Mouse (Mus musculus): Measurements from ENCODE around the gene Fbxl17. TPM values are rescaled to one million over a fixed set of nuclear protein-coding genes. Genes with fewer than 3 reads are reported as not detected.

The Fbxl17 gene
- polyA plus RNA-seq, 1 experiment from 2014 or later: 3.1 TPM

DNA sequence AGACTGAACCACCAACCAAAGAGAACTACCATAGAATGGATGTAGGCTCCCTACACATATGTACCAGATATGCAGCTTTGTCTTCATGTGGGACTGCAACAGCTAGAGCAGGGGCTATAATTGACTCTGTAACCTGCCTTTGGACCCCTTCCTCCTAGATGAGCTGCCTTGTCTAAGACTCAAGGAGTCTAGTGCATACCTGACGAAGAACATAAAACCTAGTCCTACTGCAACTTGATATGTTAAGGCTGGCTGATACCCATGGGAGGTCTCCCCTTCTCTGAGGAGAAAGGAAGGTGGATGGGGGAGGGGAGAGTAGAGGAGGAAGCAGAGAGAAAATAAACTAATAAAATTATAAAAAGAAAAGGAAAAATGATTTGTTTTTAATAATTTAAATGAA, 273.9 kb downstream of the Fbxl17 start:
- H3K4me3 ChIP-seq: no peak overlapping the region
- ATAC-seq: no peak
- no peaks in the 10 kb centered on the region for H3K36me3 ChIP-seq
- 79% methylated on average over 1 of the region's 1 CpGs for WGBS (ENCODE audit: insufficient replicate concordance)
- no peak overlapping the region for H3K4me2 ChIP-seq
- no peaks in the 10 kb centered on the region for H3K9me3 ChIP-seq (replicated peaks)
- H3K9ac ChIP-seq: no peak overlapping the region
- no peaks in the 10 kb centered on the region for H3K27me3 ChIP-seq (replicated peaks)
- H3K27ac ChIP-seq: no peak overlapping the region
- H3K4me1 ChIP-seq: peaks cover 6% of the 10 kb centered on the region

DNA sequence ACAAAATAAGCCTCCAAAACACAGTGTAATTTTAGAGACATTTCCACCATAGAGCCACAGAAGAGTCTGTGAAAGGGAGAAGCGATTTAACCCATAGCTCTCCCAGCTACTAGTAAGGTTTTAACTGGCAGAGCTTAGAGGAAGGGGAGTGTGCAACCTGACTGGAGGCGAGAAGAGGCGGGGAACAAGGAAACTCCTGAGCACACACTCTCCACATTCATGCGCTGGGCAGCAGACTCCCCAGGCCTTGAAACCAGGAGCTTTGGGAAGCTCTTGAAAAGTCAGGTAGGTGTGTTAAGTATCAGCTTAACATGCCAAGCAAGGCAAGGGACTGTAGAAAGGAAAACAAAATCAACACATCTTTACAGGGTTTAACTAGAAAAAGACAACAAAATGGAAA, 276.1 kb downstream of the Fbxl17 start:
- H3K4me3 ChIP-seq: no peak overlapping the region
- no peak overlapping the region for H3K27ac ChIP-seq
- WGBS (ENCODE audit: insufficient replicate concordance): 67% methylated on average over 4 of the region's 4 CpGs
- H3K9me3 ChIP-seq (replicated peaks): no peaks in the 10 kb centered on the region
- H3K4me1 ChIP-seq: peaks cover 6% of the 10 kb centered on the region
- ATAC-seq: no peak
- H3K4me2 ChIP-seq: no peak overlapping the region
- no peaks in the 10 kb centered on the region for H3K27me3 ChIP-seq (replicated peaks)
- H3K36me3 ChIP-seq: no peaks in the 10 kb centered on the region
- H3K9ac ChIP-seq: no peak overlapping the region

DNA sequence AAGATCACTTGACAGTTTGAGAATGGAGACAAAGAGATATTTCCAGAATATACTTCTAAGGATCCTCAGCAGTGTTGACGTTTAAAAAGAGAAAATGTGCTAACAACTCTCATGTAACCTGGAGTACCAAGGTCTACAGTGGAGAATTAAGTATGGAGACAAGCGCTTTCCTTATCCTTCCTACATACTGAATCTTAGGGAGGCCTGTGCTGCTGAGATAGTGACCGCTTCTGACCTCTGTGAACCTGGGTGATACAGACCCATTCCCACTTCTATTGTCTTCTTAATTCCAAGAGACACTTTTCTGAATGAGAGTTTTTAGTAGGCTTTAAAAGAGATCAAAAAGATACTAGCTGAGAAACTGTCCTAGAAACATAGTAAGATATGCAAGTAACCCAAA, 278.2 kb downstream of the Fbxl17 start:
- no peak overlapping the region for H3K27ac ChIP-seq
- peaks cover 14% of the 10 kb centered on the region for H3K4me1 ChIP-seq
- ATAC-seq: peak; percentile 71
- no peaks in the 10 kb centered on the region for H3K9me3 ChIP-seq (replicated peaks)
- H3K9ac ChIP-seq: no peak overlapping the region
- H3K4me2 ChIP-seq: no peak overlapping the region
- H3K4me3 ChIP-seq: no peak overlapping the region
- H3K27me3 ChIP-seq (replicated peaks): no peaks in the 10 kb centered on the region
- WGBS (ENCODE audit: insufficient replicate concordance): 72% methylated on average over 3 of the region's 3 CpGs
- no peaks in the 10 kb centered on the region for H3K36me3 ChIP-seq

DNA sequence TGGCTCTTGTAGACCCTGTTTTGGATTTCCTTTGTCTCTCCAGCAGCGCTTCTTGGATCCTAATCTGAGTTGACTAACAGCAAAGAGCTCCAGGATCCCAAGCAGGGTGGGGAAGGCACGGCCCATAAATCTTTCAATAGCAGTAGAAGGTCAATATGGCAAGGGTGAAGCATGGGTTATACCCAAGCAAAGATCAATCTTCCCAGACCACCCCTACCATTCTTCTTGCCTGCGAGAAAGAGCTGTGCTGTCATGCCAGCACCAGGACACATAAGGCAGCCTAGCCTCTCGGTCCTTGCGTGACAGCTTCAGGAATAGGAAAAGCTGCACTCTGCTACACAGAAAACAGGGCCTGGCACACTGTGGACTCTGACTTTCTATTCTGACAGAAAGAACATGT, 279.0 kb downstream of the Fbxl17 start:
- H3K36me3 ChIP-seq: no peaks in the 10 kb centered on the region
- no peak for ATAC-seq
- no peak overlapping the region for H3K4me3 ChIP-seq
- no peak overlapping the region for H3K9ac ChIP-seq
- no peak overlapping the region for H3K4me2 ChIP-seq
- WGBS (ENCODE audit: insufficient replicate concordance): 78% methylated on average over 5 of the region's 5 CpGs
- no peaks in the 10 kb centered on the region for H3K27me3 ChIP-seq (replicated peaks)
- H3K27ac ChIP-seq: no peak overlapping the region
- no peaks in the 10 kb centered on the region for H3K9me3 ChIP-seq (replicated peaks)
- H3K4me1 ChIP-seq: peaks cover 14% of the 10 kb centered on the region

DNA sequence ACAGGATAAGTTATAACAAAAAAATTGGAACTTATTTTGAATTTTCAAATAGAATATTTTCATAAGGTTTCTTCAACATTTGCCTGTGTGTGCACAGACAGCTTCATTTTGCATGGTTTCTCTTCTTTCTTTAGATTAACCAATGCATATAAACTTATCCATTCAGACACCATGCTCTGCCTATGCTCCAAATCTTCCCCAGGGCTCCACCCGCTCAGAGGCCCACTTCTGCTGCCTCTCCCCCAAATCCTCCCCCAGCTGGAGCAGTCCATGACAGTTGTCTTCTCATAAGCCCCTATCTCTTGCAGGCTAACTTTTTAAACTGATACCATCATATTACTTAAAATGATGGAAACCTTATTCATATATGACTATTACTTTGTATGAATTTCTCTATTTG, 282.8 kb downstream of the Fbxl17 start:
- 63% methylated on average over 1 of the region's 1 CpGs for WGBS (ENCODE audit: insufficient replicate concordance)
- Histone ChIP-seq H3K9me3 (replicated peaks) (no peaks in the 10 kb centered on the region), H3K27me3 (replicated peaks) (no peaks in the 10 kb centered on the region), H3K27ac (no peak overlapping the region), H3K4me1 (peaks cover 12% of the 10 kb centered on the region), H3K36me3 (no peaks in the 10 kb centered on the region), H3K4me2 (no peak overlapping the region), H3K4me3 (no peak overlapping the region), H3K9ac (no peak overlapping the region)
- peak; percentile 77 for ATAC-seq

DNA sequence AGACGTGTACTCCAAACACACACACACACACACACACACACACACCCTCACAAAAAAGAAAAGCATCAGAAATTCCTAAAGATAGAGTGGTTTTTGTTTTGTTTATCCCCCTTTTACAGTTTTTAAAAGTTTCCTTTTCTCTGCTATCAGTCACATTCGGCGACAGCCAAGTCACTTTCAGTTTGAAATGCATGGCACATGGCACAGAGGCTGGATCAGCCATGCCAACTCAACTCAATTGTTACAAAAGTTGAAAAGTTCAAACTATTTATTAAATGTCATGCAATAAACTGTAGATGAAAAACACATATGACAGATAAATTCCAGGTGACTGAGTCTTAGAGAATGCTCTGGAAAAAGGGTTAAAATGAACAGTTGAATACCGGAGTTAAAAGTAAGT, 287.8 kb downstream of the Fbxl17 start:
- 82% methylated on average over 4 of the region's 4 CpGs for WGBS (ENCODE audit: insufficient replicate concordance)
- Histone ChIP-seq H3K36me3 (peaks cover 3% of the 10 kb centered on the region; the same call in 1 of the 2 replicates), H3K9me3 (replicated peaks) (no peaks in the 10 kb centered on the region), H3K27me3 (replicated peaks) (no peaks in the 10 kb centered on the region), H3K4me2 (no peak overlapping the region), H3K9ac (no peak overlapping the region), H3K4me3 (no peak overlapping the region), H3K4me1 (peaks cover 1% of the 10 kb centered on the region), H3K27ac (no peak overlapping the region)
- ATAC-seq: no peak

DNA sequence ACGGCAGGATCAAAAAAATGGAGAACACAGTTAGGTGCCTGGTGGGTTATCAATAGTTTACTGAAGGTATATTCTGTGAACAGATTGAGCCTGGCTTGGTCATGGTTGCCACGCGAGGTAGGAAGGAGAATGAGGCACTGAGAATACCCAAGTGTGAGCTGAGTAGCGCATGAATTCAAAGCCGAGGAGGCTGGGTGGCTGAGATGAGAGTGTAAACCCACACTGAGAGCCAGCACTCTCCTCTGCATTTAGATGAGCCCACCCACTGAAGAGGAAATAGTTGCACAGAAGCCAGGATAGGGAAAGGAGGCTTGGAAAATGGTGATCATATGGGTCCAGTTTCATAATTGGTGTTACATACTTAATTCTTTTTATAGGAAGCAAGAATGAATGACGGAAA, 290.7 kb downstream of the Fbxl17 start:
- 83% methylated on average over 6 of the region's 6 CpGs for WGBS (ENCODE audit: insufficient replicate concordance)
- peaks cover 17% of the 10 kb centered on the region for H3K4me1 ChIP-seq
- no peaks in the 10 kb centered on the region for H3K27me3 ChIP-seq (replicated peaks)
- no peak overlapping the region for H3K9ac ChIP-seq
- H3K9me3 ChIP-seq (replicated peaks): no peaks in the 10 kb centered on the region
- H3K27ac ChIP-seq: no peak overlapping the region
- H3K4me2 ChIP-seq: no peak overlapping the region
- no peak for ATAC-seq
- H3K4me3 ChIP-seq: no peak overlapping the region
- peaks cover 3% of the 10 kb centered on the region; the same call in 1 of the 2 replicates for H3K36me3 ChIP-seq

DNA sequence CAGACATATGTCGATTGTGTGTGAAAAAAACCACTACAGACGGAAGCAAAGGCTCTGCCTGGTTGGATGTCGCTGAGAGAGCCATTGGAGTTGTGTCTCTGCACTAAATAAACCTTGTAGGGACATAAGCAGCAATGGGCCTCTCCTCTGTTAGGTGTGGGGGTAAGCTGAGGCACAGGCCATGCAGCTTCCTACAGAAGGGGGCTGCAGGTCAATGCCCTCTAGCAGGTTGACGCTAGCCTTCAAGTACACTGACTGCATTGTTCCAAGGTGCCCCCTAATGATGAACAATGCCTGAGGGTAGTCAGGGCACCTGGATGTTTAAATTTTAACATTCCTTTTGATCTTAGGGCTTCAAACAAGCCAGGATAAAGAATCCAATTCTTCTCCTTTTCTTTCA, 291.5 kb downstream of the Fbxl17 start:
- Histone ChIP-seq H3K36me3 (peaks cover 3% of the 10 kb centered on the region; the same call in 1 of the 2 replicates), H3K9ac (no peak overlapping the region), H3K9me3 (replicated peaks) (no peaks in the 10 kb centered on the region), H3K27me3 (replicated peaks) (no peaks in the 10 kb centered on the region), H3K4me1 (peaks cover 23% of the 10 kb centered on the region), H3K4me3 (no peak overlapping the region), H3K27ac (no peak overlapping the region), H3K4me2 (no peak overlapping the region)
- ATAC-seq: no peak
- WGBS (ENCODE audit: insufficient replicate concordance): 82% methylated on average over 4 of the region's 4 CpGs

DNA sequence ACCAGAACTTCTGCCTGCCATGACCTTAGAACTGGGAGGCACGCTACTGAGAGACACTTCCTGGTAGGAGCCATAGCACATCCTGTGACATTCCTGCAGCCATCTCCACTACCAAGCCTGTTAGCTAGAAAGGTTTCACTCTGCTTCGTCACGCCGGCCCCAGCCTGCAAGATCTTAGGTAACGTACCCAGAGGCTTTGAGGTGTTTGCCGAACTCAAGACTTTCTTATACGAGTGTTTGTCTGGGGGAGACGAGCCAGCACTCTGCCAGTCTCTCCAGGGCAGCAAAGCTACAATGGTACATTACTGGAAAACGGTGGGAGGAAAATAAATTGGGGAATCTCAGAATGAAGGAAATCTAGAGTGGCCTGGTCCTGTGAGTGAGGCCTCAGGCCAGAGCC, 292.1 kb downstream of the Fbxl17 start:
- Histone ChIP-seq H3K4me2 (no peak overlapping the region), H3K9me3 (replicated peaks) (no peaks in the 10 kb centered on the region), H3K4me3 (no peak overlapping the region), H3K27ac (no peak overlapping the region), H3K9ac (no peak overlapping the region), H3K4me1 (peaks cover 23% of the 10 kb centered on the region), H3K36me3 (peaks cover 3% of the 10 kb centered on the region; the same call in 1 of the 2 replicates), H3K27me3 (replicated peaks) (no peaks in the 10 kb centered on the region)
- ATAC-seq: no peak
- WGBS (ENCODE audit: insufficient replicate concordance): 78% methylated on average over 9 of the region's 9 CpGs

DNA sequence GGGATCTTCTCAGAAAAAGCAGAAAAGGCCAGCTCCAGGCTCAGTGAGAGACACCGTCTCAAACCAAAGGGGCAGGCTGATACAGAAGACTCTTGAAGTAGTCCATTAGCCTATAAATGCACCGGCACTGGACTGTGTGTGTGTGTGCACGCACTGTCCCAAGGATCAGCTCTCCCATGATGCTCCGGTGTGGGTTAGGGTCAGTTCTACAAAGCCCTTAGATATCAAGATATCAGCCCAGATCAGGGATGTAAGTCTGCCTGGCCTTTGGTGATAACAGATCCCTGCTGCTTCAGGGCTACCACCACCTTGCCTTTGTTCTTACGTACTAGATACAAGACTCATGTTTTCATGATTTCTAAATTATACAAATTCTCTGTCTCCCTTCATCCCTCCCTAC, 294.5 kb downstream of the Fbxl17 start:
- peaks cover 23% of the 10 kb centered on the region for H3K4me1 ChIP-seq
- 49% methylated on average over 5 of the region's 5 CpGs for WGBS (ENCODE audit: insufficient replicate concordance)
- peak; percentile 69 for ATAC-seq
- H3K27me3 ChIP-seq (replicated peaks): no peaks in the 10 kb centered on the region
- H3K36me3 ChIP-seq: peaks cover 3% of the 10 kb centered on the region; the same call in 1 of the 2 replicates
- no peak overlapping the region for H3K9ac ChIP-seq
- no peak overlapping the region for H3K4me2 ChIP-seq
- peak overlapping the region; percentile 43; the same call in 1 of the 2 replicates for H3K27ac ChIP-seq
- no peaks in the 10 kb centered on the region for H3K9me3 ChIP-seq (replicated peaks)
- H3K4me3 ChIP-seq: no peak overlapping the region

DNA sequence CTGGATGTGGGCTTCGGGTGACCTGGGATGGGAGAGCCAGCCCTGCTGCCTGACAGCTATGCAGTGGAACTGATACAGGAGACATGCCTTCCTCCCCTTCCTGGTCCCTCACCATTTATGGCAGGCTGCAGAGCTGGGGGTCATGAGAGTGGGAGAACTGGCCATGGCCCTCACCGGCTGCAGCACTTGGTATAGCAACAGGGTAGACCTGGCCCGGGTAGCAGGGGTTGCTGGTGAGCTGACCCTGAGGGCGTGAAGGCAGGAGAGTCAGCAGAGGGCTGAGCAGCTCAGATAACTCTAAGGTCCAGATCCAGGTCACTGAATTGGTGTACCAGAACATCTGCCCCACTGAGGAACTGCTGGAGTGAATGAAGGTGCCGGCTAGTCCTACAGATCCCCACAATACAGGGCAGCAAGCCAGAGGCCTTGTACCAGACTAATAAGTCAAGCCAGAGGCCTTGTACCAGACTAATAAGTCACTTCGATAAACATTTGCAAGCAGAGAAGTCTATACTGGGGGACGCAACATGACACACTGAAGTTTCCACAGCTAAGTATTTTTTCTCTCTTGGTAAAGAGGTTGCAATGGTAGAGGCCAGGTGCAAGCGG, 296.1 kb downstream of the Fbxl17 start:
- H3K36me3 ChIP-seq: no peaks in the 10 kb centered on the region

DNA sequence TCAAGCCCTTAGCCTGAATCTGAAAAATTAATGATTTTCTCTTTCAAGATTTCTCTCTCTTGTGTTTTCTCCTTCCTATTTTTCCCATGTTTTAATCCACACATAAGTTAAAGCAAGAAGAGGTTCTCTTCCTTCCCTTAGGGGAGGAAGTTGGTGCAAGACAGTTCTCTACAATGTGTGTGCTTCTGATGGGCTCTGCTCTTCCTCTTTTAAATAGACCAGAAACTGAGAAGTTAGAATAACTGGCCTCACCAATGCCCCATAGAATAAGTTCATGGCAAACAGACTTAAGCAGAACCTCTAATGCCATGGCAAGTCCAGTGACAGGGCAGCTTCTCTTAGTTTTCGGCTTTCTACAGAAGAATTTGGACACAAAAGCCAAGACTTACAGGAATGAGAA, 301.1 kb downstream of the Fbxl17 start:
- H3K27me3 ChIP-seq (replicated peaks): no peaks in the 10 kb centered on the region
- no peaks in the 10 kb centered on the region for H3K9me3 ChIP-seq (replicated peaks)
- no peak overlapping the region for H3K27ac ChIP-seq
- WGBS (ENCODE audit: insufficient replicate concordance): 73% methylated on average over 1 of the region's 1 CpGs
- H3K9ac ChIP-seq: no peak overlapping the region
- no peaks in the 10 kb centered on the region for H3K36me3 ChIP-seq
- no peak for ATAC-seq
- H3K4me1 ChIP-seq: peaks cover 10% of the 10 kb centered on the region
- no peak overlapping the region for H3K4me3 ChIP-seq
- H3K4me2 ChIP-seq: no peak overlapping the region

More for the DNA sequence above, 296.1 kb downstream of the Fbxl17 start:
- Histone ChIP-seq H3K27ac (no peak overlapping the region), H3K9me3 (replicated peaks) (no peaks in the 10 kb centered on the region), H3K4me1 (peaks cover 23% of the 10 kb centered on the region), H3K4me3 (no peak overlapping the region), H3K9ac (no peak overlapping the region), H3K27me3 (replicated peaks) (no peaks in the 10 kb centered on the region), H3K4me2 (no peak overlapping the region)
- WGBS (ENCODE audit: insufficient replicate concordance): 75% methylated on average over 8 of the region's 8 CpGs
- ATAC-seq: no peak

DNA sequence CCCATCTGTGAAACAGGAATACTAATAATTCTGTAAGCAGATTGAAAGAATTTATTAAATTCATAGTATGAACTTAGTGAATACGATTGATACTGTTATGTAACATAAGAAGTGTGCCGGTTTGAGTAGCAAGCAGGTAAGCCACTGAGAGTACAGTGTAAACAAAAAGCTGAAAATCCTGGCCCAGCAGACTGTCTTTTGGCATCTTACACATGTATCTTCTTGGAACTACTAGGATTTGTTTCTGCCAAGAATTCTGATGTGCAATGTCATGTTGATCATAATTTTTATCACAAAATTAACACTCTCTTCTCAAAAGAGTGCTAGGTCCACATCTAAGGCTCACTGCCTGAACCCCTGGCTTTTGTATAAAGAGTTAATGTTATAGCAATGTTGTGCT, 304.3 kb downstream of the Fbxl17 start:
- no peak overlapping the region for H3K9ac ChIP-seq
- ATAC-seq: no peak
- WGBS (ENCODE audit: insufficient replicate concordance): 90% methylated on average over 2 of the region's 2 CpGs
- H3K36me3 ChIP-seq: no peaks in the 10 kb centered on the region
- no peak overlapping the region for H3K27ac ChIP-seq
- no peak overlapping the region for H3K4me2 ChIP-seq
- H3K4me1 ChIP-seq: peaks cover 20% of the 10 kb centered on the region
- no peak overlapping the region for H3K4me3 ChIP-seq
- H3K9me3 ChIP-seq (replicated peaks): no peaks in the 10 kb centered on the region
- H3K27me3 ChIP-seq (replicated peaks): no peaks in the 10 kb centered on the region
